Mouse (Mus musculus): ENCODE data around the gene Ranbp3. TPM values are rescaled to one million over a fixed set of nuclear protein-coding genes. Genes with fewer than 3 reads are reported as not detected.

The Ranbp3 gene
- polyA plus RNA-seq, 2 experiments = 34.2 to 42.9 TPM

DNA sequence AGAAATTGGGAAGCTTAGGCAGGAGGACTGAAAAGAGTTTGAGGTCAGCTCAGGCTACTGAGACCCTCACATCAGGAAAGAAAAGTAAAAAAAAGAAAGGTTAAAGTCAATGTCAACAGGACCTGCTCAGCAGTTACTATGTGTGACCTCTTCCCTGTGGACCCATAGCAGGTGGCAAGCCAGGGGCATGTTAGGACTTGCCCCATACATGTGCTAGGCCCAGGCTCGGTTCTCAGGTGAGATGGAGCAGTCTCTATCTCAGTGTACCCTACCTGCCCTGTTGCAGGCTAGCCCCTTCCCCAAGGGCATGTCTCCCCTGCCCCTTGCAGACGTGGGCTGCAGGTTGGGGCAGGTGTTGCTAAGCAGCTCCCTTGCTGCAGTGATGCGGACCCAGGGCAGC lies 36.6 kb downstream of the Ranbp3 start:
- TF ChIP-seq EP300 (IDR thresholded peaks at IDR 0.05; ENCODE audit: low read depth) = no peak
- no peak for TF ChIP-seq CTCF (IDR thresholded peaks at IDR 0.05; ENCODE audit: low read depth)
- Histone ChIP-seq H3K36me3 (replicated peaks; ENCODE audit: control insufficient read depth, insufficient read depth, low read depth) (peaks cover 77% of the 10 kb centered on the region), H3K27me3 (ENCODE audit: control insufficient read depth, insufficient read depth, low read length) (no peaks in the 10 kb centered on the region), H3K4me2 (ENCODE audit: low read depth) (no peak overlapping the region), H3K9ac (replicated peaks) (no peak overlapping the region), H3K4me3 (ENCODE audit: insufficient read depth in 1 of 2, low read depth in 2 of 2, low read length in 2 of 2) (no peak overlapping the region), H3K27ac (no peak overlapping the region), H3K9me3 (ENCODE audit: control insufficient read depth, low read length) (no peaks in the 10 kb centered on the region), H3K4me1 (replicated peaks; ENCODE audit: control insufficient read depth in 2 of 2, insufficient read depth in 2 of 2, low read length in 1 of 2) (0 out of 4 replicates have a peak, but pooled peaks cover 0 to 3% of the 10 kb centered on the region in 2 experiments)
- no peak for DNase-seq (ENCODE audit: low read depth in 3 of 3, low spot score in 3 of 3)
- 85% methylated on average over 3 of the region's 3 CpGs for WGBS (ENCODE audit: insufficient replicate concordance)
- no peak for ATAC-seq (ENCODE audit: insufficient read depth)

DNA sequence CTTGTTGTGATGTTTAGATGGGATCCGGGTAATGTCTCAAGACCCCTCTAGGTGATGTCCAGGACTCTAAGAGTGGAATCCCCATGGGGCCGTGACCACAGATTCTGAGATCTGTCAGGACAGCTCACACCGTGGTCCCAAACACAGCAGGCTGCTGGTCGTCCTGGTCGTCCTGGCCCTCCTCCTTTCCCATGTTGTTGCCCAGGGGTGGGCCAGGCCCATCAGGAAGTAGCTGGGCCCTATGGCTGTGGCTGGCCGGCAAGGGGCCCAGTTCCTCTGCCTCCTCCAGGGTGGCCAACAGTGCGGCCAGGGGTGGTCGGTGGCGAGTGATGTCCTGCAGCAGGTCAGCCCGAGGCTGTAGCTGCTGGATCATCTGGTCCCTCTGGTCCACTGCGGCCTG lies 42.3 kb downstream of the Ranbp3 start:
- H3K4me3 ChIP-seq (ENCODE audit: insufficient read depth in 1 of 2, low read depth in 2 of 2, low read length in 2 of 2) = no peak overlapping the region
- ATAC-seq (ENCODE audit: insufficient read depth) = no peak
- TF ChIP-seq CTCF (IDR thresholded peaks at IDR 0.05; ENCODE audit: low read depth) (no peak), EP300 (IDR thresholded peaks at IDR 0.05; ENCODE audit: low read depth) (no peak)
- no peak overlapping the region for H3K27ac ChIP-seq
- H3K9ac ChIP-seq (replicated peaks) = no peak overlapping the region
- DNase-seq (ENCODE audit: low read depth in 3 of 3, low spot score in 3 of 3) = no peak
- peaks cover 21% of the 10 kb centered on the region for H3K36me3 ChIP-seq (replicated peaks; ENCODE audit: control insufficient read depth, insufficient read depth, low read depth)
- WGBS (ENCODE audit: insufficient replicate concordance) = 59% methylated on average over 11 of the region's 11 CpGs
- H3K27me3 ChIP-seq (ENCODE audit: control insufficient read depth, insufficient read depth, low read length) = no peaks in the 10 kb centered on the region
- no peak overlapping the region for H3K4me2 ChIP-seq (ENCODE audit: low read depth)
- H3K4me1 ChIP-seq (replicated peaks; ENCODE audit: control insufficient read depth in 2 of 2, insufficient read depth in 2 of 2, low read length in 1 of 2) = peaks cover 5 to 9% of the 10 kb centered on the region in 2 experiments; a peak in 3 of 4 replicates
- no peaks in the 10 kb centered on the region for H3K9me3 ChIP-seq (ENCODE audit: control insufficient read depth, low read length)

DNA sequence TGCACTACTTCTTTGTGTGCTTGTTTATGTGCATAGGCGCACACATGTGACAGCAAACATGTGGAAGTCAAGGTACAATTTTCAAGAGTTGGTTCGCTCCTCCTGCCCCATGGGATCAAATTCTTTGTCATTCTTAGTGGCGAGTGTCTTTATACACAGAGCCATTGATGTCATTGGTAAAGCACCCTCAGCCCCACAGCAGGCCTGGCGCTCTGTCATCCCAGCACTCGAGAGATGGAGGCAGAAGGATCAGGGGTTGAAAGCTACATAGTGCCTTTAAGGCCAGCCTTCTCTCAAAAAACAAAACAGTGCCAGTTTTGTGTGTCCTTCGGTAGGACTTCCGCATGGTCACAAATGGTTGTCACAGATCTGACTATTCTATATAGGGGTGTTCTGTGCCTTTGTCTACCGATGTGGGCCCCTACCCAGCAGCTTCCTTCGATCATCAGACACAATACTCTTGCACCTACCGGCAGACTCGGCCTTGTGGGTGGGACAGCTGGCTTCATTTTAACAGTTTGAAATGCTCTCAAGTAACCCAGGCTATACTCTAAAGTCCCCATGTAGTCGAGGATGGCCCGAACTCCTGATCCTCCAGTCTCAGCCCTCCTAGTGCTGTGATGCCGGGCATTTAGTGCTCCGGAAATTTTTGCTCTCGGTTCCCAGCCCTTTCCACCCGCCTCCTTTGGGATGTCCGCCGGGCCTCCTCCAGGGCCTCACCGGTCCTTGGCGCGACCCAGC lies 43.0 kb downstream of the Ranbp3 start:
- Histone ChIP-seq H3K9ac (replicated peaks) (peak overlapping the region; percentile 63), H3K4me1 (replicated peaks; ENCODE audit: control insufficient read depth in 2 of 2, insufficient read depth in 2 of 2, low read length in 1 of 2) (peaks cover 5 to 9% of the 10 kb centered on the region in 2 experiments; a peak in 3 of 4 replicates), H3K4me2 (ENCODE audit: low read depth) (peak overlapping the region; percentile 86), H3K9me3 (ENCODE audit: control insufficient read depth, low read length) (no peaks in the 10 kb centered on the region), H3K36me3 (replicated peaks; ENCODE audit: control insufficient read depth, insufficient read depth, low read depth) (peaks cover 14% of the 10 kb centered on the region), H3K27me3 (ENCODE audit: control insufficient read depth, insufficient read depth, low read length) (no peaks in the 10 kb centered on the region), H3K4me3 (ENCODE audit: insufficient read depth in 1 of 2, low read depth in 2 of 2, low read length in 2 of 2) (peak overlapping the region; percentile 67 to 86), H3K27ac (no peak overlapping the region; the same call in 1 of the 2 replicates)
- WGBS (ENCODE audit: insufficient replicate concordance) = 28% methylated on average over 22 of the region's 22 CpGs
- ATAC-seq (ENCODE audit: insufficient read depth) = no peak
- DNase-seq (ENCODE audit: low read depth in 3 of 3, low spot score in 3 of 3) = no peak
- TF ChIP-seq CTCF (IDR thresholded peaks at IDR 0.05; ENCODE audit: low read depth) (peak; percentile 4; the same call in 1 of the 2 replicates), EP300 (IDR thresholded peaks at IDR 0.05; ENCODE audit: low read depth) (no peak)

DNA sequence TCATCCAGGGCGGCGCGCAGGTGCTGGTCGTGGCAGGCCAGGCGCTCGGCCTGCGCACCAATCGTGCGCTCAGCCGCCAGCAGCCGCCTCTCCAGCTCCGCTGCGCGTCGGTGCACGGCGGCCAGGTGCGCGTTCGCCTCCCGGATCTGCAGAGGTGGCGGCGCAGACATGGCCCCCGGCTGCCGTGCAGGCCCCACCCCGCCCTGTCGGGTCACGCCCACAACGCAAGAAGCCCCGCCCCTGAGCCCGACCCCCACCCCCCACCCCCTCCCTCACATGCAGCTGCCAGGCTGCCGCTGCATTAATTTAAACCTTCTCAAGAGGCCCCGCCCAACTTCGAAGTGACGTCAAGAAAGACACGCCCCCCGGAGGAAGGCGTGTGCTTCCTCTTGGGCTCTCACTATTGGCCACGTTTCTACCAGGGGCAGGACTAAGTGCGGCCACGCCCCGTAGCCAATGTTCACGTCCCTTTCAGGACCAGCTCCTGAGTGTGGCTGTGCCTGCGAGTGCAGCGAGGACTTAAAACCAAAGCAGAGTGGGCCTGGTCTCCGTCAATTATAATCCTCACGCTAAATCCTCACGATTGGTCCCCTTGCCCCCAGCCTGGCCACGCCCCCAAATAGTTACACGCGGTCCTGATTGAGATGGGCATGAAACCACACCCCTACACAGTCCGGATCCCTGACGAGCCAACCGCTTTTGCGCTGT lies 43.7 kb downstream of the Ranbp3 start:
- Histone ChIP-seq H3K4me2 (ENCODE audit: low read depth) (peak overlapping the region; percentile 86), H3K27me3 (ENCODE audit: control insufficient read depth, insufficient read depth, low read length) (no peaks in the 10 kb centered on the region), H3K9me3 (ENCODE audit: control insufficient read depth, low read length) (no peaks in the 10 kb centered on the region), H3K4me3 (ENCODE audit: insufficient read depth in 1 of 2, low read depth in 2 of 2, low read length in 2 of 2) (peak overlapping the region; percentile 67 to 86), H3K4me1 (replicated peaks; ENCODE audit: control insufficient read depth in 2 of 2, insufficient read depth in 2 of 2, low read length in 1 of 2) (peaks cover 5 to 9% of the 10 kb centered on the region in 2 experiments; a peak in 3 of 4 replicates), H3K36me3 (replicated peaks; ENCODE audit: control insufficient read depth, insufficient read depth, low read depth) (peaks cover 7% of the 10 kb centered on the region), H3K27ac (peak overlapping the region; percentile 83), H3K9ac (replicated peaks) (peak overlapping the region; percentile 80)
- TF ChIP-seq CTCF (IDR thresholded peaks at IDR 0.05; ENCODE audit: low read depth) (no peak), EP300 (IDR thresholded peaks at IDR 0.05; ENCODE audit: low read depth) (no peak)
- WGBS (ENCODE audit: insufficient replicate concordance) = under 1% methylated on average over 55 of the region's 55 CpGs
- DNase-seq (ENCODE audit: low read depth in 3 of 3, low spot score in 3 of 3) = peak; percentile 96 to 98 (median 97)
- ATAC-seq (ENCODE audit: insufficient read depth) = peak; percentile 84

Measured in liver, embryonic 14.5 days (tissue).